Mouse (Mus musculus): Measurements from ENCODE around the gene Lrrn4. TPM values are rescaled to one million over a fixed set of nuclear protein-coding genes. Genes with fewer than 3 reads are reported as not detected.

Lrrn4 gene
- 9.6 and 11.3 TPM in 2 replicates for polyA plus RNA-seq (2015; fragmentation: Nextera tagmentation; extraction: Ambion mirVana)

DNA sequence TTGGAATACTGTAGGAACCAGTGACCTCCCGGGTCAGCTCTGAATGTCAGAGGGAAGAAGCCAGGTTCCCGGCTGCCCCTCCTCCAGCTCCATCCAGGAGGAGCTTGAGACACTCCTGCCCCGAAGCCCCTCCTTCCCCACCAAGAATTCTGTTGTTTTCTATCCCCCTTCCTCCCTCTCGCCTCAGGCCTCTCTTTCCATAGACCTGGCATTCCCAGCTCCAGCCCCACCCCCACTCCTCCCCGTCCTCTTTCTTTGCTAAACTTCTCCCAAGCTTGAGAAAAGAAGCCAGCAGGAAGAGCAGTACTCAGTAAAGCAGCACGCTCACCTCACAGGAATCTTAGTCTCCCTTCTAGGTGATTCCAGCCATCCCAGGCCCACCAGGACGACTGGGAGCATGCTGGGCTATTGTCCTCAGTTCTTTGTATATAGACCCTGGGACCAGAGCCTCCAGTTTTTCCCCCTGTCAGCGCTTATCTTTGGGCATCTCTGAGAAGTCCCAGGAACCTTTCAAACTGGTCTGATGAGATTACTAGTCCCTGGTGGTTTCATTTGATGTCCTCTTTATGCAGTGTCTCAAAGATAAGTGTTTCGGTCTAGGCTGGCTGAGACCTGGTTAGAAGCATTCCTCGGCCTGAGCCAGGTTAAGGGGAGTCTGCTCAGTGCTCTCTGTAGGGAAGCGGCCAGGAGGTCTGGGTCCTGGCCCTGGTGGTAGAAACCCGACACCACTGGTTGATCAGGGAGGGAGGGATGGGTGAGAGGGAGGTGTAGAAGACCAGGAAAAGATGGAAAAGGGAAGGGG is at the start of gene Lrrn4:
Lrrn4 (minus strand) TSS at position 48 of the 802 bp plus-strand sequence.
- Histone ChIP-seq H3K27ac (ENCODE audit: low read length) (no peak within 1 kb of the TSS; the same call in 1 of the 2 replicates), H3K36me3 (ENCODE audit: control insufficient read depth, insufficient read depth) (no peaks in the 10 kb centered on the region), H3K27me3 (ENCODE audit: control insufficient read depth, insufficient read depth, low read length) (peaks cover 49% of the 10 kb centered on the region), H3K4me2 (ENCODE audit: low read depth, low read length) (peak within 1 kb of the TSS; percentile 94), H3K9ac (ENCODE audit: low read length) (no peak within 1 kb of the TSS), H3K4me1 (ENCODE audit: control insufficient read depth, insufficient read depth, low read length) (peaks cover 7% of the 10 kb centered on the region), H3K9me3 (replicated peaks; ENCODE audit: control insufficient read depth, low read length) (no peaks in the 10 kb centered on the region), H3K4me3 (ENCODE audit: low read length) (peak within 1 kb of the TSS; percentile 61)
- ATAC-seq (replicated peaks; ENCODE audit: extremely low read depth, insufficient read depth, low FRiP score): no peak
- WGBS: 14% methylated on average over 12 of the region's 12 CpGs

DNA sequence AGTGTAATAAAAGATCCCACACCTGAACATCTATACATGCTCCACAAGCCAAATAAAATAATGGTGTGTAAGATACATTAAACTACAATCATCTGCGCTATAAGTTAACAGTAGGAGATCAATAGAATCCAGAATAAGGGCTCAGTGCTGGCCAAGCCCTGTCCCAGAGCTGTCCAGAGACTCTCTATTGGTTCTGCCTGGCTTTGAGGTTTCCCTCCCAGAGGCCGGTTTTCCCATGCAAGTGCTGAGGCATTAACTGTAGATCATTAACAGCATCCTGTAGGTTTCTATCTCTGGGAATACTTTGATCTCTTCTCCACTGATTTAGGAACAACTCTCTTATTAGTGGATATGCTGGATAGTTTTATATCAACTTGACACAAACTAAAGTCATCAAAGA is 48.3 kb upstream of the Lrrn4 start:
- WGBS: 74% methylated on average over 2 of the region's 2 CpGs
- H3K4me3 ChIP-seq (ENCODE audit: low read length): no peak overlapping the region
- H3K9me3 ChIP-seq (replicated peaks; ENCODE audit: control insufficient read depth, low read length): no peaks in the 10 kb centered on the region
- H3K36me3 ChIP-seq (ENCODE audit: control insufficient read depth, insufficient read depth): no peaks in the 10 kb centered on the region
- no peaks in the 10 kb centered on the region for H3K4me1 ChIP-seq (ENCODE audit: control insufficient read depth, insufficient read depth, low read length)
- no peak overlapping the region for H3K9ac ChIP-seq (ENCODE audit: low read length)
- no peak overlapping the region for H3K4me2 ChIP-seq (ENCODE audit: low read depth, low read length)
- no peaks in the 10 kb centered on the region for H3K27me3 ChIP-seq (ENCODE audit: control insufficient read depth, insufficient read depth, low read length)
- H3K27ac ChIP-seq (ENCODE audit: low read length): no peak overlapping the region
- no peak for ATAC-seq (replicated peaks; ENCODE audit: extremely low read depth, insufficient read depth, low FRiP score)

DNA sequence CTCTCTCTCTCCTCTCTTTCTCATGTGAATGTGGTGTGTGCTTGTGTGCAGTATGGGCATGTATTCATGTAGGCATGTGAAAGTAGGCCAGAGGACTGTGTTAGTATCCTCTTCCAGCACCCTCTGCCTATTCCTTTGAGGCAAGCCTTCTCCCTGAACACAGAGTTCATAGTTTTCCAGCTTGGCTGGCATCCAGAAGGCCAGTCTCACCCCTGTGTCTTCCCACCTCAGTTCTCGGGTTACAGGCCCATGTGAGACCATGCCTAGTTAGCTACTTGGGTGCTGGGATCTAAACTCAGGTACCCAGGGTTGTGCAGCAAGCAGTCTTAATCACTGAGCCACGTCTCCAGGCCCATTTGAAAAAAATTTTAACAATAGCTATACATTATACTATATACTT is 47.2 kb upstream of the Lrrn4 start:
- Histone ChIP-seq H3K27ac (ENCODE audit: low read length) (no peak overlapping the region), H3K4me1 (ENCODE audit: control insufficient read depth, insufficient read depth, low read length) (no peaks in the 10 kb centered on the region), H3K27me3 (ENCODE audit: control insufficient read depth, insufficient read depth, low read length) (no peaks in the 10 kb centered on the region), H3K9ac (ENCODE audit: low read length) (no peak overlapping the region), H3K9me3 (replicated peaks; ENCODE audit: control insufficient read depth, low read length) (no peaks in the 10 kb centered on the region), H3K36me3 (ENCODE audit: control insufficient read depth, insufficient read depth) (no peaks in the 10 kb centered on the region), H3K4me2 (ENCODE audit: low read depth, low read length) (no peak overlapping the region), H3K4me3 (ENCODE audit: low read length) (no peak overlapping the region)
- no peak for ATAC-seq (replicated peaks; ENCODE audit: extremely low read depth, insufficient read depth, low FRiP score)
- WGBS: 51% methylated on average over 2 of the region's 2 CpGs

DNA sequence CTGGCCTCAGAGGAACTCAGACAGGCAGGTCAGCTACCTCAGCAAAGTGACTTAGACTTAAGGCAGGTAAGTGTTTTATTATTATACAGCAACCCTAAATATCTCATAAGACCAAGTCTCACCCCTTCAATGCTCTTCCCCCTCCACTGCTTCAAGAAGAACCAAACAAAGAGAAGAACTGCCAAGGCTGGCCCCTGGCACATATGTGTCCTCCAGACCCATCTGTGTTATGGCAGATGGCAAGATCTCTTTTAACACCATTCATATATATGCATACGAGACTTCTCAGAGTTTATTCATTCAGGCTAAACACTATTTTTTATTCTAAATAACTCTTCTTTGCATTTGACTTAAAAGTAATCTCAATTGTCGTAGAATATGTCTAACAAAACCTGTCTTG is 46.6 kb upstream of the Lrrn4 start:
- no peak overlapping the region for H3K4me2 ChIP-seq (ENCODE audit: low read depth, low read length)
- H3K27me3 ChIP-seq (ENCODE audit: control insufficient read depth, insufficient read depth, low read length): no peaks in the 10 kb centered on the region
- no peak overlapping the region for H3K4me3 ChIP-seq (ENCODE audit: low read length)
- no peaks in the 10 kb centered on the region for H3K4me1 ChIP-seq (ENCODE audit: control insufficient read depth, insufficient read depth, low read length)
- H3K9me3 ChIP-seq (replicated peaks; ENCODE audit: control insufficient read depth, low read length): no peaks in the 10 kb centered on the region
- WGBS: 72% methylated on average over 2 of the region's 2 CpGs
- H3K9ac ChIP-seq (ENCODE audit: low read length): no peak overlapping the region
- no peak overlapping the region for H3K27ac ChIP-seq (ENCODE audit: low read length)
- ATAC-seq (replicated peaks; ENCODE audit: extremely low read depth, insufficient read depth, low FRiP score): no peak
- no peaks in the 10 kb centered on the region for H3K36me3 ChIP-seq (ENCODE audit: control insufficient read depth, insufficient read depth)

DNA sequence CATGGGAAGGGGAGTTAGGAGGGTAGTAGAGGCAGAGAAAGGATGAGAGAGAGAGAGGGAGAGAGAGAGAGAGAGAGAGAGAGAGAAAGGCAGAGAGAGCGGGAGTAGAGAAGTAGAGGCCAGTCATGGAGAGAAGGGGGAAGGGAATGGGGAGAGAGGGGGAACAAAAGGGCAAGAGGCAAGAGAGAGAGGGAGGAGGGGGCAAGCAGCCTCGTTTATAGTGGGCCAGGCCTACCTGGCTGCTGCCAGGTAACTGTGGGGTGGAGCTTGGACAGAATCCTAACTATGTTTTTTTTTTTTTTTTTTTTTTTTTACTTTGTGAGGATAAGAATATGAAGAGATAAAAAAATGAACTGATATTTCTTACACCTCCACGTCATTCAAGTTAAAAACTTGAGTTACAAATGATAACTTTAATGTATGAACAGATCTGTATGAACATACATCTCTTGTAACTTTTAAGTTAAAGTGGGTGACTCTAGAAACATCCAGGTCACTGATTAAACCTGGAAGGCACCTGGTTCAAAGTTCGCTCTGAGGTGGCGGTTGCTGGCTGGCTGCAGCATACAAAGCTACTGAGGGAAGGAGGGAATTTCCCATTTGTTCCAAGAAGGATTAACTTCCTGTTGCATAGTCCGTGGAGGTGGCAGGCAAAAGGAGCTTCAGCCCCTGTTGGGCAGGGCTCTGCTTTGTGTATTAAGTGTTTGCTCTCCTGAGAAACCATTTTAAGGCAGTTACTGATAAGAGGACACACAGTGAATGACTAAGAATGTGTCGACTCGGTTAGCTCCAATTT is 42.8 kb upstream of the Lrrn4 start:
- no peaks in the 10 kb centered on the region for H3K4me1 ChIP-seq (ENCODE audit: control insufficient read depth, insufficient read depth, low read length)
- no peaks in the 10 kb centered on the region for H3K27me3 ChIP-seq (ENCODE audit: control insufficient read depth, insufficient read depth, low read length)
- no peak overlapping the region for H3K9ac ChIP-seq (ENCODE audit: low read length)
- no peak for ATAC-seq (replicated peaks; ENCODE audit: extremely low read depth, insufficient read depth, low FRiP score)
- H3K9me3 ChIP-seq (replicated peaks; ENCODE audit: control insufficient read depth, low read length): no peaks in the 10 kb centered on the region
- no peak overlapping the region for H3K4me3 ChIP-seq (ENCODE audit: low read length)
- H3K4me2 ChIP-seq (ENCODE audit: low read depth, low read length): no peak overlapping the region
- H3K27ac ChIP-seq (ENCODE audit: low read length): no peak overlapping the region
- H3K36me3 ChIP-seq (ENCODE audit: control insufficient read depth, insufficient read depth): no peaks in the 10 kb centered on the region
- 39% methylated on average over 8 of the region's 8 CpGs for WGBS

DNA sequence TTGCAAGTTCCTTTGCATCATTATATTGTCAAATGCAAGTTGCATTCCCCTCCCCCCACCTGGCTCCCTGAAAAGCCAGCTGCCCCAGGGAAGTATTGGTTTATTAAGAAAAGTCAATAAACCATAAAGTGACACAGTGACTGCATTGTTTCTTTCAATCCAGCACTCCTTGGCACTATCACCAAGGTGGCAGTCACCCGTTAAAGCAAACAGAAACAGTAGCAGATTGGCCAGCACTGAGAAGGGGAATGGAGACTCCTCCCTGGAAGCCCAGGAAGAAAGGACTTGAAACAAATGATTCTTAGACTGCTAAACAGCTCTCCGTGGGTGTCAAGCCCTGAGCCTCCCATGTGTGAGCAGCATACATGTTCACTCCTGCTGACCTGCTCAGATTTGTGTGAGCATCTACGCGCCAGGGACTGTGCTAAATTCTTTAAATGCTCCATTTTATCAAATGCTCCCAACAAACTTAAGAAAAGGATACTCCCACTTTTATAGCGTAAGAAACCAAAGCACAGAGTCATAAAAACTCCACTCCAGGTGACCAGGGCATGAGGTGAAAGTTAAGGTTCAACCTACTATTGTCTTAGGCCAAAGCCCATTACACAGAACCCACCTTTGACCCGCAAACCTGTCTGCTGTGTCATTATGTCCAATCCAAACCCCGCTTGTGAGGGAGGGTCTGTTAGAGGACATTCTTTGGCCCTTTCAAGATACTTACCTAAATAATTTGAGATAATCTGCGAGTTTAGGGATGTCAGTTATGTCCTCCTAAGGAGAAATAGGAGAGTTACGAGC is 41.6 kb upstream of the Lrrn4 start:
- Histone ChIP-seq H3K36me3 (ENCODE audit: control insufficient read depth, insufficient read depth) (no peaks in the 10 kb centered on the region), H3K27me3 (ENCODE audit: control insufficient read depth, insufficient read depth, low read length) (no peaks in the 10 kb centered on the region), H3K9me3 (replicated peaks; ENCODE audit: control insufficient read depth, low read length) (no peaks in the 10 kb centered on the region), H3K4me1 (ENCODE audit: control insufficient read depth, insufficient read depth, low read length) (no peaks in the 10 kb centered on the region), H3K4me3 (ENCODE audit: low read length) (no peak overlapping the region), H3K9ac (ENCODE audit: low read length) (no peak overlapping the region), H3K27ac (ENCODE audit: low read length) (no peak overlapping the region), H3K4me2 (ENCODE audit: low read depth, low read length) (no peak overlapping the region)
- WGBS: 72% methylated on average over 9 of the region's 9 CpGs
- ATAC-seq (replicated peaks; ENCODE audit: extremely low read depth, insufficient read depth, low FRiP score): no peak

DNA sequence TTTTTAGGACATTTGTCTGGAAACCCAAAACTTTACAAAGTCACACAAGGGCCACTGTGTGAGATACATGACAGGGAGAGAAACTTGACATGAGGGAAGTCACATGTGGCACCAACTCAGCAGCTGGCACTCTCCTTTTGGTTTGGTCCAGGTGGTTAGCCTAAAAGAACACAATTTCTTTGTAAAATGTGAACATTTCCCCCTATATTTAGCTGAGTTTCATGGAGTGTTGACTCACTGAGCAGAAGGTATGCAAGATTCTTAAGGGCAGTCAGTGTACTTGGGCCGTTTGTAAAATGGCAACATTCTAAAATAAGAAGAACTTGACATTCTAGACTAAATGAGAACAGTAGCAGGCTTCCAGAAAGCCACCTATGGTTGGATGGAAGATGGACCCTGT is 34.1 kb upstream of the Lrrn4 start:
- no peaks in the 10 kb centered on the region for H3K27me3 ChIP-seq (ENCODE audit: control insufficient read depth, insufficient read depth, low read length)
- no peak overlapping the region for H3K4me2 ChIP-seq (ENCODE audit: low read depth, low read length)
- H3K36me3 ChIP-seq (ENCODE audit: control insufficient read depth, insufficient read depth): no peaks in the 10 kb centered on the region
- H3K9ac ChIP-seq (ENCODE audit: low read length): no peak overlapping the region
- no peak overlapping the region for H3K27ac ChIP-seq (ENCODE audit: low read length)
- ATAC-seq (replicated peaks; ENCODE audit: extremely low read depth, insufficient read depth, low FRiP score): no peak
- 58% methylated on average over 1 of the region's 1 CpGs for WGBS
- H3K4me3 ChIP-seq (ENCODE audit: low read length): no peak overlapping the region
- no peaks in the 10 kb centered on the region for H3K4me1 ChIP-seq (ENCODE audit: control insufficient read depth, insufficient read depth, low read length)
- no peaks in the 10 kb centered on the region for H3K9me3 ChIP-seq (replicated peaks; ENCODE audit: control insufficient read depth, low read length)

DNA sequence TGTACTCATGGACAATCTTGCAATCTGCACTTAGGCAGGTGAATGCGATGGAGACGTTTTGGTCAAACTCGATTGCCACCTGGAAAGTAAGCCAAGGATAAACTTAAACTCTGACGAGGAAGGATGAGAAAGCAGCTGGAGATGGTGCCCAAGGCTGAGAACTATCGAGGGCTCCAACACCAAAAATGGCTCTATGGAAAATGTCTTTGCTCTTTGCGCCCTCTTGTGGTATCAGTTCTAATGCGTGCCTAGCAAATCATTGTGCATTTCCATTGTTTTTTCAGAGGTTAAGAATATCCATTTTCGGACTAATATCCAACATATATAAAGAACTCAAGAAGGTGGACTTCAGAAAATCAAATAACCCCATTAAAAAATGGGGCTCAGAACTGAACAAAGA is 26.1 kb upstream of the Lrrn4 start:
- Histone ChIP-seq H3K4me2 (ENCODE audit: low read depth, low read length) (no peak overlapping the region), H3K27me3 (ENCODE audit: control insufficient read depth, insufficient read depth, low read length) (no peaks in the 10 kb centered on the region), H3K9me3 (replicated peaks; ENCODE audit: control insufficient read depth, low read length) (no peaks in the 10 kb centered on the region), H3K4me1 (ENCODE audit: control insufficient read depth, insufficient read depth, low read length) (no peaks in the 10 kb centered on the region), H3K27ac (ENCODE audit: low read length) (no peak overlapping the region), H3K36me3 (ENCODE audit: control insufficient read depth, insufficient read depth) (no peaks in the 10 kb centered on the region), H3K9ac (ENCODE audit: low read length) (no peak overlapping the region), H3K4me3 (ENCODE audit: low read length) (no peak overlapping the region)
- WGBS: 24% methylated on average over 8 of the region's 8 CpGs
- no peak for ATAC-seq (replicated peaks; ENCODE audit: extremely low read depth, insufficient read depth, low FRiP score)
